Mouse (Mus musculus) kidney, adult 8-10 months (tissue): Measurements from ENCODE around the gene Gm21293.
"Not testable (repeated sequence)": the region's sequence is repeated elsewhere in the genome, so short reads cannot be mapped to it uniquely, and the experiment has no call there.

Source experiments
- DNase-seq, 2 experiments: peaks; one replicate each; pipeline ENCODE4 v3.0.0; 2022

Gm21293 gene

GRCm38 (mm10) chr10:104142687-104143086 lies at the start of gene Gm21293:
Gene Gm21293, plus strand, starts transcription at chr10:104142987.
- DNase-seq, result not testable (repeated sequence)

- no peak for DNase-seq
Measured at GRCm38 (mm10) chr10:104110044-104110443, 32.7 kb upstream of the Gm21293 start.

GRCm38 (mm10) chr10:104118312-104118711 lies 24.5 kb upstream of the Gm21293 start:
- DNase-seq, result no peak

GRCm38 (mm10) chr10:104151197-104151596 lies 8.4 kb downstream of the Gm21293 start, which contains the start of gene Gm6763:
Gene Gm6763, plus strand, starts transcription at chr10:104151497.
- DNase-seq, result not testable (repeated sequence)

- not testable (repeated sequence) for DNase-seq
Measured at GRCm38 (mm10) chr10:104159706-104160105, 16.9 kb downstream of the Gm21293 start, which contains the start of gene Gm8764. Gene Gm8764, plus strand, starts transcription at chr10:104160006.

- not testable (repeated sequence) for DNase-seq
Measured at GRCm38 (mm10) chr10:104168215-104168614, 25.4 kb downstream of the Gm21293 start, which contains the start of gene Gm21304. Gene Gm21304, plus strand, starts transcription at chr10:104168515.

- DNase-seq, result not testable (repeated sequence)
Measured at GRCm38 (mm10) chr10:104176724-104177123, 33.9 kb downstream of the Gm21293 start, which contains the start of gene Gm21312. Gene Gm21312, plus strand, starts transcription at chr10:104177024.

- DNase-seq, result not testable (repeated sequence)
Measured at GRCm38 (mm10) chr10:104185233-104185632, 42.4 kb downstream of the Gm21293 start, which contains the start of gene Gm20765. Gene Gm20765, plus strand, starts transcription at chr10:104185533.

- DNase-seq, result not testable (repeated sequence)
Measured at GRCm38 (mm10) chr10:104193742-104194141, 51.0 kb downstream of the Gm21293 start, which contains the start of gene Gm4340. Gene Gm4340, plus strand, starts transcription at chr10:104194042.
